Mouse (Mus musculus): ENCODE results near the gene Tuba4a. TPM values are rescaled to one million over a fixed set of nuclear protein-coding genes. Genes with fewer than 3 reads are reported as not detected.
A peak's percentile ranks its signal among the peaks of the same experiment; 100 is the strongest.
"Not testable (repeated sequence)": the region's sequence is repeated elsewhere in the genome, so short reads cannot be mapped to it uniquely, and the experiment has no call there.

The Tuba4a gene
- polyA plus RNA-seq, 1 experiment from 2014 or later, result 44.9 TPM

DNA sequence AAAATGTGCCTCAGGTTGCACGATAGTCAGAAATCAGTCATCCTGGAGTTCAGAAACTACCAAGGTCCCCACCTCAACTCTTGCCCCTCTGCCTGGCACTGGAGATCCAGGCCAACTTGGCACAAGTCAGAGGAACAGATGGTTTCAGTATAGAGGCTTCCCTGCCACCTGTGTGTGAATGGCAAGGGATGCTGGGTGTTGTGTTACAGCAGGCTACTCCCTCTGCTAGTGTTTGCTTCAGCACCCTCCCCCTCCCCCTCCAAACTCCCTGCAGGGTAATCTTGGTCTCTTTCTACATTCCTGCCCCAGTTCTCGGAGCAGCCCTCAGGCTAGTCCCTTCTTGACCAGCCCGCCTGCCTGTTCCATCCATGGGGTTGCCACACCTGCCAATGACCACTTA, 30.8 kb upstream of the Tuba4a start:
- no peaks in the 10 kb centered on the region for H3K27me3 ChIP-seq
- H3K9me3 ChIP-seq, result no peaks in the 10 kb centered on the region
- H3K4me1 ChIP-seq, result peaks cover 14% of the 10 kb centered on the region
- 59% methylated on average over 3 of the region's 3 CpGs for whole genome bisulfite sequencing
- no peak overlapping the region for H3K9ac ChIP-seq
- no peak for ATAC-seq (ENCODE audit: borderline replicate concordance, extremely low read depth, low FRiP score, low TSS enrichment)
- H3K4me2 ChIP-seq, result no peak overlapping the region
- H3K36me3 ChIP-seq, result no peaks in the 10 kb centered on the region
- H3K4me3 ChIP-seq, result no peak overlapping the region
- no peak overlapping the region for H3K27ac ChIP-seq

GRCm38 (mm10) chr1:75248041-75248772, 28.5 kb upstream of the Tuba4a start:
- 33% methylated on average over 9 of the region's 9 CpGs for WGBS
- Histone ChIP-seq H3K9me3 (no peaks in the 10 kb centered on the region), H3K9ac (no peak overlapping the region), H3K27ac (peak overlapping the region; percentile 64; the same call in 1 of the 2 replicates), H3K27me3 (no peaks in the 10 kb centered on the region), H3K36me3 (peaks cover 3% of the 10 kb centered on the region; the same call in 1 of the 2 replicates), H3K4me3 (no peak overlapping the region), H3K4me1 (peaks cover 14% of the 10 kb centered on the region), H3K4me2 (no peak overlapping the region)
- peak; percentile 17; the same call in 1 of the 2 replicates for ATAC-seq (ENCODE audit: borderline replicate concordance, extremely low read depth, low FRiP score, low TSS enrichment)

DNA sequence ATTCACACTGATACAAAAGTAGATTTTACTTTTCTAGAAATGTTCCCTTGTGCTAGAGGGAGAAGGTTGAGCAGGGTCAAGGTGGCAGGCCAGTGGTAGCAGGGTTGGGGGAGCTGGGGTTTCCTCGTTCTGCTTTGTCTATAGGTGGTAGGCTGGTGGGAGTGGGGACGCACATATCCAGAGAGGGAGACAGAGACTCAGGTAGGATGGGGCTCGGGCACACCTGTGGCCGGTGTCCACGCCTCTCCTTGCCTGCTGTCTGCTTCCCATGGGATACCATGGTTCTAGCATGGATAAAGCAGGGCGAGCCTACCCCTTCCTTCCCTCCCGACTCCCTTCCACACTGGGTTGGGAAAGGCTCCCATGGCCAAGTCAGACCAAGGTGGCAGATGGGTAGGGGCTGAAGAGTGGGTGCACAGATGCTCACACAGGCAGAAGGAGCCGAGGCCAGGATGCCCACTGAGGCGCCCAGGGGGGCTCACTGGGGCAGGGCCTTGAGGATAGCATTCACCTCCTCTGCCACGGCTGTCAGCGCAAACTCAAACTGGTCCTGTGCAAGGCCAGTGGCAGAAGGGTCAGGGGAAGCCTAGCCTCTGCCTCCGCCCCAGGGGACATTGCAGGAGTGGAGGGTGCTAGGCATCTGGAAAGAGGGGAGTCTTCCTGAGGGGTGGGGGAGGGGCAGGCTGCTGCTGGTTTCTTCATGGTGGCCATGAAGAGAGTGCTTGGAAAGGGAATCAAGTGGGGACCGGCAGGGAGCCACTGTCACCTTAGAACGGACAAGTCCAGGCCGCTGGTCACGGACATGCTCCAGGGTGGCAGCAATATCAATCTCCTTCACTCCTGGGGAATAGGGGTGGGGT, 27.6 kb upstream of the Tuba4a start:
- Histone ChIP-seq H3K4me2 (no peak overlapping the region), H3K4me3 (no peak overlapping the region), H3K4me1 (peaks cover 14% of the 10 kb centered on the region), H3K9ac (no peak overlapping the region), H3K9me3 (no peaks in the 10 kb centered on the region), H3K27ac (peak overlapping the region; percentile 64; the same call in 1 of the 2 replicates), H3K36me3 (peaks cover 6% of the 10 kb centered on the region; the same call in 1 of the 2 replicates), H3K27me3 (no peaks in the 10 kb centered on the region)
- ATAC-seq (ENCODE audit: borderline replicate concordance, extremely low read depth, low FRiP score, low TSS enrichment), result no peak
- WGBS, result 70% methylated on average over 16 of the region's 16 CpGs

- peak; percentile 47; the same call in 1 of the 2 replicates for ATAC-seq (ENCODE audit: borderline replicate concordance, extremely low read depth, low FRiP score, low TSS enrichment)
- peaks cover 11% of the 10 kb centered on the region for H3K4me1 ChIP-seq
- H3K4me3 ChIP-seq, result no peak overlapping the region
- WGBS, result 24% methylated on average over 4 of the region's 4 CpGs
- no peaks in the 10 kb centered on the region for H3K27me3 ChIP-seq
- H3K4me2 ChIP-seq, result no peak overlapping the region
- no peak overlapping the region for H3K27ac ChIP-seq
- no peaks in the 10 kb centered on the region for H3K9me3 ChIP-seq
- H3K9ac ChIP-seq, result no peak overlapping the region
- peaks cover 6% of the 10 kb centered on the region; the same call in 1 of the 2 replicates for H3K36me3 ChIP-seq
Measured at GRCm38 (mm10) chr1:75244836-75245235, 25.2 kb upstream of the Tuba4a start.

- 87% methylated on average over 12 of the region's 12 CpGs for WGBS
- Histone ChIP-seq H3K36me3 (peaks cover 6% of the 10 kb centered on the region; the same call in 1 of the 2 replicates), H3K4me2 (no peak overlapping the region), H3K9me3 (no peaks in the 10 kb centered on the region), H3K27me3 (no peaks in the 10 kb centered on the region), H3K4me1 (peaks cover 11% of the 10 kb centered on the region), H3K9ac (no peak overlapping the region), H3K4me3 (no peak overlapping the region), H3K27ac (no peak overlapping the region)
- ATAC-seq (ENCODE audit: borderline replicate concordance, extremely low read depth, low FRiP score, low TSS enrichment), result no peak
Measured at GRCm38 (mm10) chr1:75244175-75244826, 24.6 kb upstream of the Tuba4a start.

- Histone ChIP-seq H3K27ac (no peak overlapping the region), H3K36me3 (peaks cover 6% of the 10 kb centered on the region; the same call in 1 of the 2 replicates), H3K4me2 (no peak overlapping the region), H3K4me3 (no peak overlapping the region), H3K4me1 (peaks cover 11% of the 10 kb centered on the region), H3K9me3 (no peaks in the 10 kb centered on the region), H3K27me3 (no peaks in the 10 kb centered on the region), H3K9ac (no peak overlapping the region)
- ATAC-seq (ENCODE audit: borderline replicate concordance, extremely low read depth, low FRiP score, low TSS enrichment), result no peak
- 83% methylated on average over 14 of the region's 14 CpGs for WGBS
Measured at GRCm38 (mm10) chr1:75243411-75243810, 23.7 kb upstream of the Tuba4a start.

DNA sequence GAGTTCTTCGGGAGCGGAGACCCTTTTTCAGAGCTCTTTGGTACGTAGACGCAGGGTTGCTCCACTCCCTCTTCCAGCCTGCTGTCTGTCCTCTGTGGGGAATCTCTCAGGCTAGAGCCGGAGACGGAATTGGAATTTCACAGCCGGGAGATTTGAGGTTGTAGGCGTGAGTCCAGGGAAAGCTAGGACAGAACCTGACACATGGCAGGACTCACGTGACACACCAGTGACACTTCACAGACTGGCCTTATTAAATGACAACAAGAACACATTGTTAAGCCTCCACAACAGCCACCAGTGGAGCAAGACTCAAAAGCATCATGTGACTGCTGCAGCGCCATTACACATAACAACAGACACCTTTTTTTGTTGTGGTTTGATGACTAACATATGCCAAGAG, 19.9 kb upstream of the Tuba4a start:
- 78% methylated on average over 10 of the region's 10 CpGs for WGBS
- peaks cover 19% of the 10 kb centered on the region for H3K4me1 ChIP-seq
- no peak for ATAC-seq (ENCODE audit: borderline replicate concordance, extremely low read depth, low FRiP score, low TSS enrichment)
- no peak overlapping the region for H3K4me2 ChIP-seq
- H3K9me3 ChIP-seq, result no peaks in the 10 kb centered on the region
- H3K9ac ChIP-seq, result no peak overlapping the region
- no peaks in the 10 kb centered on the region for H3K27me3 ChIP-seq
- peaks cover 6% of the 10 kb centered on the region; the same call in 1 of the 2 replicates for H3K36me3 ChIP-seq
- no peak overlapping the region for H3K4me3 ChIP-seq
- no peak overlapping the region for H3K27ac ChIP-seq

- peak; percentile 93 for ATAC-seq (ENCODE audit: borderline replicate concordance, extremely low read depth, low FRiP score, low TSS enrichment)
- Histone ChIP-seq H3K27me3 (no peaks in the 10 kb centered on the region), H3K4me2 (peak within 1 kb of the TSS; percentile 96), H3K9ac (peak within 1 kb of the TSS; percentile 78), H3K4me3 (peak within 1 kb of the TSS; percentile 80), H3K36me3 (no peaks in the 10 kb centered on the region), H3K4me1 (peaks cover 23% of the 10 kb centered on the region), H3K9me3 (no peaks in the 10 kb centered on the region), H3K27ac (peak within 1 kb of the TSS; percentile 87)
- WGBS, result under 1% methylated on average over 64 of the region's 64 CpGs
Measured at GRCm38 (mm10) chr1:75236117-75237050, 16.7 kb upstream of the Tuba4a start, which contains the start of gene Dnajb2. TSS of gene Dnajb2 (plus strand) at chr1:75236406.

GRCm38 (mm10) chr1:75234606-75235005, 14.9 kb upstream of the Tuba4a start:
- no peak overlapping the region for H3K4me3 ChIP-seq
- H3K27ac ChIP-seq, result no peak overlapping the region
- ATAC-seq (ENCODE audit: borderline replicate concordance, extremely low read depth, low FRiP score, low TSS enrichment), result no peak
- H3K9ac ChIP-seq, result no peak overlapping the region
- WGBS, result 2% methylated on average over 8 of the region's 8 CpGs
- peaks cover 23% of the 10 kb centered on the region for H3K4me1 ChIP-seq
- H3K27me3 ChIP-seq, result no peaks in the 10 kb centered on the region
- no peaks in the 10 kb centered on the region for H3K36me3 ChIP-seq
- no peaks in the 10 kb centered on the region for H3K9me3 ChIP-seq
- peak overlapping the region; percentile 16 for H3K4me2 ChIP-seq

- H3K9me3 ChIP-seq; H3K4me2 ChIP-seq; H3K27me3 ChIP-seq; ATAC-seq (ENCODE audit: borderline replicate concordance, extremely low read depth, low FRiP score, low TSS enrichment); H3K4me3 ChIP-seq; H3K27ac ChIP-seq; H3K9ac ChIP-seq; H3K36me3 ChIP-seq: not testable (repeated sequence)
- peaks cover 20% of the 10 kb centered on the region for H3K4me1 ChIP-seq
- WGBS, result 63% methylated on average over 4 of the region's 4 CpGs
Measured at GRCm38 (mm10) chr1:75232489-75232888, 12.8 kb upstream of the Tuba4a start.

Data from lung, embryonic 15.5 days (tissue).